Mouse (Mus musculus) left cerebral cortex, postnatal 14 days (tissue): ENCODE results near the gene Gsta3. TPM values are rescaled to one million over a fixed set of nuclear protein-coding genes. Genes with fewer than 3 reads are reported as not detected.
"Not testable (repeated sequence)": the region's sequence is repeated elsewhere in the genome, so short reads cannot be mapped to it uniquely, and the experiment has no call there.

Experiments
- DNase-seq, 2 experiments: peaks; one replicate each; pipeline ENCODE4 v3.0.0; 2021 to 2022; ENCODE audit warnings: low spot score in 2 of 2, mixed read lengths in 1 of 2
- intact Hi-C: fragments of 180-260 bp; cut with DNase I; formaldehyde crosslinking; loops from one replicate; pipeline ENCODE4 v1.15.1; 2025
- total RNA-seq, 2 experiments: library from RNA; stranded (reverse); gene quantifications; 2 replicates each; pipeline ENCODE4 v1.2.3; 2021

The Gsta3 gene
- total RNA-seq, 2 experiments from 2014 or later: 0.32 to 0.90 TPM

GRCm38 (mm10) chr1:21284644-21285043 lies 44.3 kb downstream of the Gsta3 start:
- intact Hi-C loops: not testable (repeated sequence)

GRCm38 (mm10) chr1:21291394-21291793 lies 51.0 kb downstream of the Gsta3 start:
- intact Hi-C loops: no loop called here
- no peak for DNase-seq

More at GRCm38 (mm10) chr1:21284644-21285043, 44.3 kb downstream of the Gsta3 start:
- not testable (repeated sequence) for DNase-seq

GRCm38 (mm10) chr1:21292590-21292989 lies 52.2 kb downstream of the Gsta3 start:
- intact Hi-C loops: no loop called here
- DNase-seq: no peak

GRCm38 (mm10) chr1:21296169-21296568 lies 55.8 kb downstream of the Gsta3 start:
- DNase-seq: no peak
- intact Hi-C loops: no loop called here

GRCm38 (mm10) chr1:21298114-21298513 lies 57.7 kb downstream of the Gsta3 start:
- intact Hi-C loops: no loop called here
- no peak for DNase-seq

GRCm38 (mm10) chr1:21299826-21300225 lies 59.4 kb downstream of the Gsta3 start:
- intact Hi-C loops: no loop called here
- DNase-seq: no peak

- intact Hi-C loops: no loop called here
- DNase-seq: no peak
These were observed 61.3 kb downstream of the Gsta3 start for GRCm38 (mm10) chr1:21301686-21302085.

GRCm38 (mm10) chr1:21304174-21304573 lies 63.8 kb downstream of the Gsta3 start:
- no peak for DNase-seq
- intact Hi-C loops: no loop called here

GRCm38 (mm10) chr1:21304646-21305045 lies 64.3 kb downstream of the Gsta3 start:
- intact Hi-C loops: no loop called here
- DNase-seq: no peak

GRCm38 (mm10) chr1:21305443-21305842 lies 65.1 kb downstream of the Gsta3 start:
- intact Hi-C loops: no loop called here
- peak in 1 of 2 experiments; percentile 35 for DNase-seq

GRCm38 (mm10) chr1:21314336-21314735 lies 73.9 kb downstream of the Gsta3 start:
- intact Hi-C loops: no loop called here
- DNase-seq: no peak

Other genes with a start within 250 kb of the Gsta3 start
- 1 to 10 TPM; 2.2 TPM for gene Tram2, start 161.4 kb upstream of the Gsta3 start, total RNA-seq
- 10 to 100 TPM; 28.7 to 35.8 TPM for gene Tmem14a, start 22.0 kb upstream of the Gsta3 start, total RNA-seq
- gene Khdc1a, start 109.1 kb downstream of the Gsta3 start, total RNA-seq: not detected
- not detected for gene Khdc1c, start 127.7 kb downstream of the Gsta3 start, total RNA-seq
- gene Khdc1b, start 143.0 kb downstream of the Gsta3 start, total RNA-seq: not detected